Mouse (Mus musculus) left cerebral cortex, adult 11 months (tissue): Measurements from ENCODE around the gene Rbm10.

Source experiments
- DNase-seq: peaks from one replicate; pipeline ENCODE4 v3.0.0; 2022; ENCODE audit warnings: low spot score

The Rbm10 gene

DNA sequence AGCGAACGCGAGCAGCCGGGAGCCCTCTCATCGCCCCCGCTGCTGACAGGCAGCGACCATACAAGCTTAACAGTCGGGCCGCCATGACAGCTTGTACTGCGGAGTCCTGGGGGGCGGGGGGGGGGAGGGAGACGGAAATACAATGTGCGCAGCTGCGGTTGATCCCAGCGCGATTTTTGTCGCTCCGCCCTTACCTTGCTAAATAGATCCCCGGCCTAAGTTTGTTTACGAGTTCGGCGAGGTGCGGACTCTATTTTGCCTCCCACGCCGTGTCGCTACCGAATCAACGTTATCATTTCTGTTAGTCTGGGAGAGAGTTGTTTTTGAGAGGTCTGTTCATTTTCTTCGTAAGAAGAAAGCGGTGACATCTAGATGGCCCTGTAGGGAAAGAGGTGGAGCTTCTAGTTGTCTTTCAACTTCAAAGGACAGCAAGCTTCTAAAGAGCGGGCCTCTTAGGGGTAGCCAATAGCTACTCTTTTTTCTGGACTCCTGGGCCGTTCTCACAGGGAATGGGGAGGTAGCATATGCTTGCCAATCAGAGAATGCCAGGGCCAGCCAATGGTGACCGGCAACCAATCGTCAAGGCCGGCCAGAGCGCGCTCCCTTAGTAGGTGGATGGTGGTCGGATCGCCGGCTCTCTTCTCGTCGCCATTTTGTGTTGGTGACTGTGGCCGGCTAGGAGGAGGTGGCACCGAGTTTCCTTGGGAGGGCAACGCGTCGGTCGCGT is at the start of gene Rbm10, which contains the start of gene Ndufb11:
Gene Rbm10 (plus strand): TSS at position 328 of the 727 bp plus-strand sequence.
Gene Ndufb11 (minus strand): TSS at position 444 of the 727 bp plus-strand sequence.
- peak; percentile 77 for DNase-seq

DNA sequence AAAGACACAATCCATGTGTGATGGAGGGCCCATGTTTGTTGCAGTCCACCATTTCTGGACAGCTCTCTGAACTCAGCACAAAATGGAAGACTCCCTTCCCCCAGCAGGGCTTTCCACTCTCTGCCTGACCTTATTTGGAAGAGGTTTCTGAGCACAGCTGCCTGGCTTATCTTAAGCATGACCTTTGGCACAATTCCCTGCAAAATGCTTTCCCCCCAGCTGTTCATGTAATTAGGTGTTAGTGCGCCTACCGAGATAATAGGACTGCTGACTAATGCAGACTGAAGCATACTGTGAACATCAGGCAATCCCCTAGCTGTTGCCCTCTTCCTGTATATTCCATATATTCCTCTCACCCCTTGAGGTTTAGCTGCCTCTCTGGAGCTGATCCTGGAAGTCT is 46.3 kb upstream of the Rbm10 start:
- DNase-seq: no peak

DNA sequence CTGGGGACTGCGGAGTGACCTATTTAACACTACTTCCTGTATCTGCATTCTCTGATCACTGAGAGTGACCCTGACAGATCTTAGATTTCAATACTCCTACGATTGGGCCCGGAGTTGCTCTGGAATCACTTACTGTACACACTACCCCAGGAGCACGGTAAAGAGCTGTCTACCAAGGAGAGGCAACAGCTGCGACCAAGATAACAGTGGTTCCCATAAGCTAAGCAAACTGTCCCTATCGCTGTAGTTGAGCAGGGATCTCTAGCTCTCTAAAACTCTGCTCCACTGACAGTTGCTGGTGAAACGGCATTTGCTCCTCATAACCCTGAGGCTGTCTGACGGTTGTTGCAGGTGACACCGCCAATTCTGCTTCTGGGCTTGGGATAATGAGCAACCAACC is 44.6 kb upstream of the Rbm10 start:
- DNase-seq: no peak

DNA sequence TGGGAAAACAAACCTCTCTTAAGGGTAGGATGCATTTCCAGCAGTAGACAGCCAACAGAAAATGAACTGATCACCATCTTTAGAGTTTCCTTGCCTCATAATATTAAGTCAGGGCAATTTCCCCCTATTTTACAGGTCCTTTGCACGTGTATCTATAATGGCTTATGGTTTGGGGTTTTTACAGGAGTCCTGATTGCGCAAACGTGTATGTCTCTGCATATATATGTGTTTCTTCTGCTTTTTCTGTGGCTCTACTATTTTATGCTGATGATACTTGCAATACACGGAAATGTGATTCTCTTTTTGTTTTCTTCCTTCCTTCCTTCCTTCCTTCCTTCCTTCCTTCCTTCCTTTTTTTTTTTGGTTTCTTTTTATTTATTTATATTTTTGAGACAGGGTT is 43.4 kb upstream of the Rbm10 start:
- DNase-seq: no peak

DNA sequence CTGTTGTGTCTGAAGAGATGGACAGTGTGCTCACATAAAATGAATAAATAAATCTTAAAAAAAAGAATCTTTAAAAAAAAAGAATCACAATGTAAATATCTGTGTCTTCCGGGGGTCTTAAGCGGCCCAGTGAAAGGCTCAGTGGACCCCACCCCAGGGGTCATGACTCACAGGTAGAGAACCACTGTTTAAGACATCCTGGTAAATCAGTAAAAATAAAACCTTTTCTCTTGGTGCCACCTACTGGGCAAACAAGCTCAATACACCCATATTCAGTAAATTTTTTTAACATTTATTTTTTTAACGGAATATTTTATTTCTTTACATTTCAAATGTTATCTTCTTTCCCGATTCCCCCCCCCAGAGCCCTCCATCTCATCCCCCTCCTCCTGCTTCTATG is 29.3 kb upstream of the Rbm10 start:
- no peak for DNase-seq

DNA sequence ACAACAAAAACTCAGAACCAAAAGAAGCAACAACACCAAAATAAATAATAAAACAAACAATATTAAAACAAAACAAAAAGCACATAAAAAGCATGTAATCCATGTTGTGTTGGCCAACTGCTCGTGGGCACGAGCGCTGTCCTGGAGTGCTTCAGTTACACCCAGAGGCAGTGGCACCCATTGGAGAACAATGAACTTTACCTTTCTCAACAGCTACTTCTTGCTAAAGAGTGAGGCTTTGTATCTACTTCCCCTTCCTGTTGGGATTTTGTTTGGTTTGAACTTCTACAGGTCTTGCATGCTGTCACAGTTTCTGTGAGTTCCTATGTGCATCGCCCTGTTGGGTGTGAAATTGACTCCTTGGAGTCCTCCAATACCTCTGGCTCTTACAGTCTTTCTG is 8.8 kb upstream of the Rbm10 start:
- DNase-seq: no peak

DNA sequence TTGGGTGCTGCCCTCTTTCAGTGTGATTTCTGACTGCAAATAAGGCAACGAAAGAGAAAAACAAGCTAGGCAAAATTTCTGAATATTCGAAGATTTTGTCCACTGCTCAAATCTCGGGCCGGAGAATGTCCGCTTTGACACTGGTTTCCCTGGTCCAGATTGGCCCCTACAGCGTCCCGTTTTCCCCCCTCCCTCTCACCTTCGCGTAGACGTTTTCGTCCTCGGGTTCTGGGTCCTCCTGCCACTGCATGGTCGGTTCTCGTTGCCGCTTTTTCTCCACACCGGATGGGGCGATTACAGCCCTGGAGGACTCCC is 485 bp upstream of the Rbm10 start:
- DNase-seq: no peak

DNA sequence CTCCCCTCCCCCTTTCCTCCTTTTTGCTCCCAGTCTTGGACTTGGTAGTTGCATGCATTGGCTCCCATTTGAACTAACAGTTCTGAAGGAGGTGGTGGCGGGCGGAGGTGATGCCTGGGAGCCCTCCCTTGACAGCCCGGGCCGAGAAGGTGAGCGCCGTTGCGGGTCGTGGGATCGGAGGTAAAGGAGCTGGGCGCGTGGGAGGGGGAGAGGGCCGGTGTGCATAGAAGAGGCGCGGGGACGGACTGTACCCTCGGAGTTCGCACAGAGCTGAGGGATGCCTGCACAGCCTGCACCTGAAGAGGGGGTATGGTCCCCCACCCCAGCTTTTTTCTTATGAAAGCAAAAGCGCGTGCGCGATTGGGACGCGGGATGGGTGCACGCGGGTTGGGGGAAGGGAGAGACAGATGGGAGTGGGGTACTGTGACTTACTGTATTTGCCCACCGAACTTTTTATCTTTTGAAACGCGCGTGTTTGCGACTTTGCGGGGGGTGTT is 648 bp downstream of the Rbm10 start:
- peak; percentile 12 for DNase-seq

DNA sequence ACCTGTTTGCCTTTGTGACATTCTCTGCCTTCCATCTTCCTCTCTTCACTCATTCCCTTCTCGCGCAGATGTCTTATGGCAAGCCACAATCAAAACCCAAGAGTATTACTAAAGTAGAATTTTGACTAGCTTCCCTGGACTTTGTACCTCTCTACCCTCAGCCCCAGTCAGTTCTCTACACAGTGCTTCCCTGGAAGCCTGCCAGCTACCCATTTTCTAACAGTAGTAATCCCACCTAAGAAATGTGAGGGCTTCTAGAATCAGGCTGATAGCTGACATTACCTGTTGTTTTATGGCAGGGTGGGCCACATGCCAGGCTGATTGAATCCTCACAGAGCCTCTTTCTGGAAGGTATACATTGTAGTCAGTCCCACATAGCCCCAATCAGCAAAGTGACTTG is 20.8 kb downstream of the Rbm10 start:
- DNase-seq: no peak

DNA sequence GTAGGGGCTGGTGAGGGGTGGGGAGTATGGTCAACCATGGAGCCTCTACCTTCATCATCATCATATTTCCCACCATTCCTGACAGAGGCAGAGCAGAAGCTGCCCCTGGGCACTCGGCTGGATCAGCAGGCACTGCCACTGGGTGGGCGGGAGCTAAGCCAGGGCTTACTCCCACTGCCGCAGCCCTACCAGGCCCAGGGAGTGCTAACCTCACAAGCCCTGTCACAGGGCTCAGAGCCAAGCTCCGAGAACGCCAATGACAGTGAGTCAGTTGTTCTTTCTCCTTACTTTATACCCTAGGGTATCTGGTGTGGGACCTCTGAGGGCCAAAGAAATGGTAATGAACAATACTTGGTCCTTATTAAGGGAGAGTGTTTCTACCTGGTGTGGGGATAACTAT is 27.5 kb downstream of the Rbm10 start:
- no peak for DNase-seq

DNA sequence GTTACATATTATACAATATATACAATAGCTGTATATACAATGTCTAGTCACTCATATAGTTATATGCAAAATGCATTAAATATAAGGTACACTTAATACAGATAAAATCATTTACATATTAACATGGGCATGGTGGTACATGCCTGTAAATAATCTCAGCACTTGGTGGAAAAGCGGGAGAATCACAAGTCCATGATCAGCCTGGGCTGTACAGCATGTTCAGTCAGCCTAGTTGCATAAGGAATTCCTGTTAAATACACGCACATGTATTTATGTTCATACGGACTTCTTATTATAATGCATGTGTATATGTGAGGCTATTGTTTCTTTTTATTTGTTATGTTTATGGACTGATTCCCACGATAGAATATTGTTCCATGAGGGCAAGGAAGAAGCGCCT is 40.3 kb downstream of the Rbm10 start:
- DNase-seq: no peak

DNA sequence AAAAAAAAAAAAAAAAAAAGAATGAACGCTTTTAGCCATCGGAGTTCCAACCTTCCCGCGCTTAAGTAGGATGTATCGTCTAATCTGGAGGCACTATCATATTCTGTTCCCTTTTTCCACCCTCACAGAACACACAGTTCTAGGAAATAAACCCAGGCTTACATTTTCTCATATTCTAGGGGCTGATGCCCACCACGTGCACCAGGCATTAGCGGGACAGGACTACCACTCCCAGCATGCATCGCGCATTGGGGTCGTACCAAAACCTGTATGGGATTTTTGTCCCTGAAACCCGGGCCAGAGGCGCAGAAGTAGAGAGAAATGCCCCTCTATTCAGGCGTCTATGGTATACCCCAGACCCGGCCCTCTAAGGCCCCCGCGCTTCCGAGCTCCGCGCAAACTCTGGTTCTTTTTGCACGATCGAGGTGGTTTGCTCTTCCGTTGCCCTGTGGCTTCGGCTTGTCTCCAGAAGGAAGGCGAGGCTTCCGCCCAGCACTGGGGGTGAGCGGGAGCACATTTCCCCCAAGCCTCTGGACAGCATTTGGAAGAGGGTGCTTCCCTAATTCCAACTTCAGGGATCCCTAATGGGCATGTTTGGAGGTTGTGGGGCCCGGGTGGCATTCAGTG is 40.8 kb downstream of the Rbm10 start, which contains the start of gene Uba1:
Gene Uba1 (plus strand): TSS at position 301 of the 627 bp plus-strand sequence.
- peak; percentile 54 for DNase-seq

DNA sequence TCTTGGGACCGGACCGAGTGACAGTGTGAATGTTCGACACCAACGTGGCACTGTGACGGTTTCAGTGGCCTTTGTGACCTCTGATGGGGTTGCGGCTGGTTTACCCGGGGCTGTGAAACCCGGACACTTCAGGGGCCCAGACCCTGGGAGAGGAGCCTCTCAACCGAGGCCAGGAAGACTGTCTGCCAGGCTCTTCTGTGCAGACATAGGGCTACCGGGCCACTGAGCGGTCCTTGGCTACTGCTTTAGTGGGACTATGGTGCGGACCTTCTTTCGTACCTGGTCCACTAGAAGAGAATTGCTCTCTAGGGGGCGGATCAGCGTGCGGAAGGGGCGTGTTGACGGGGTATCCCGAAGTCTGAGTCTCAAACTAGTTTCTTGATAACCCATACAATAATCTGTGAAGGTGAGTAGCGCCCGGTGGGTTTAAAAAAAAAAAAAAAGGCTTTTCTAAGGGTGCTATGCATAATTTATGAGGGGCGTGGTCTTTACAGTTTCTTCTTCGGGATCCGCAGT is 41.6 kb downstream of the Rbm10 start:
- DNase-seq: no peak

DNA sequence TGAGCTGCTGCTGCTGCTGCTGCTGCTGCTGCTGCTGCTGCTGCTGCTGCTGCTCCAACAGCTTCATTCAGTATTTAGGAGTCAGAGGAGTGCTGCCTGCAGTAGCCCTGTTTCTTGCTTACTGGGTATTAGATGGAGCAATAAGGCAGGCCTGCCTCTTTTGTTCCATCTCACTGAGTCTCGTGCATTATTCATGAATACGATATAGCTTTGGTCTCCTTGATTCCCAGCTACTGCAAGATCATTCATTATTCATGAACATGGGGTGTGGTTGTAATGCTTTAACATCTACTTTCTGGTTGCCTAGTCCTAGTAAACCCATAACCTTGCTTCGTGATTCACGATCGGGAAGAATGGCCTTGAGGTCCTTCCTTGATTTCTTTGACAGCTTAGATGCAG is 45.0 kb downstream of the Rbm10 start:
- DNase-seq: no peak

DNA sequence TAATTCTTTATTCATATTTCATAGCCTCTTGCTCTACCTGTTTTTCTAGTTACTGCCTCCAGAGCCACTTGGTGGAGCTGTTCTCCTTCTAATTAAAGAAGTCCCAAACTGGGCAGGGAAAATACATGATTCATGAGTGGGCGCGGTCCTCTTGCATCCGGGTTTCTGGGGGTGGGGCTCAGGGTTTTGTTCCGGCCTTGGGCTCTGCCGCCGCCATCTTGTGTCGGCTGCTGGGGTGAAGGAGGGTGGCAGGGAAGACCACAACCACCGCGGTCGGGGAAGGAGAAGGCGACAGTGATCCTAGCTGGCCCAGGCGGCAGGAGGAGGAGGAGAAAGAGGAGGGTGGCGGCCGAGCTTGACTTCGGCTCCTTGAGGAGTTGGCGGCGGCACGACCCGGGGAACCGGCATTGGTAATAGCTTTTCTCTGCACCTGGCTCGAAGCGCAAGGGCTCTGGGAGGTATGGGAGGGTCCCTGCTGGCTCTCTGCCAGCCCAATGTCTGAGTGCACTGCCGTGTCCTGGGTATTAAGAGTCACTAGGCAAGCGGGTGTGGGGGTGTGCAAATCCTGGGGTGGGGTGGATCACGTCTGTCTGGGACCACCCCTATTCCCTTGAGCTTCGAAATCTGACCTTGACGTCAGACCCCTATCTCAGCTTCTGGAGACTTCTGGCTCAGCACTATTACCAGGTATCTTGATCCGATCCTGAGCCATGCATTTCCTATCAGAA is 45.6 kb downstream of the Rbm10 start:
- DNase-seq: peak; percentile 77

DNA sequence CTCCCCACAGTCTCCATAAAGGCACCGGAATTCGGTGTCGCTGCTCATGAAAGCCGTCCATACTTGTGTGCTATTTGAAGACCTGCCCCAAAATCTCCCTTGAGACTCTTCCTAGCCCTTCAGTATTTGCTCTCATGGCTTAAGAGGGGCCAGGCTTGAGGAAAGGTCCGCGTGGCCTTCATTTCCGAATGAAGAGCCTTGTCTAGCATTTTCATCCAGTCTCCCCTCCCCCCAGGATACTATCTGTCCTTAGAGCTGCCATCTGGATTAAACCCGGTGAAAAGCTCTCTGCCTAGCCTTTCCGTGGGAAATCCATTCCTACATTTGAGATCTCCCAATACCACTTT is 46.1 kb downstream of the Rbm10 start:
- DNase-seq: no peak

DNA sequence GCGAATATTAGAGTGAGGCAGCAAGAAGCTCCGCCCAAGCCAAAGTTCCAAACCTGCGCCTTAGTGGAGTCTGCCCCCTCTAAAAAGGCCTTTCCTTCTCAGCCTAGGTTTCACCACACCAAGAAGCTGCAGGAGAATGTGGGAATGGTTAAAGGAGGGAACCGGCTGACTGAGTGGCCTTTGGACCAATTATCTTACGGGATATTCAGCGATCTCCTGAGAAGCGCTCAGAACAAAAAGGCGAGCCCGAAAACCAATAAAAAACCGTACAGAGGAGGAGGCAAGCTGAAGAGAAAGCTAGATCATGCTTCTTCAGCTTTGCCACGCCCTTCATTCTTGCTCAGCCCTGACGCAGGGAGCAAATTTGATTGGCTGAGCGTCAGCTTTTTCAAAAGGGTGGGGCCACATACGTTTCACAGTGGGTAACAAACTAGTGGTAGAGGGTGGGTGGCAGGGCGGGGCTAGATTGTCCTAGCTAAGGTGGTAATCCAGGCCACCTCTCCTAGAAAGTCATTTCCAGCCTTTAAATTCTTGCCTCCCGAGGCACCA is 70.3 kb downstream of the Rbm10 start, which contains the start of gene Cdk16:
Gene Cdk16 (plus strand): TSS at position 436 of the 549 bp plus-strand sequence.
- DNase-seq: peak; percentile 87

DNA sequence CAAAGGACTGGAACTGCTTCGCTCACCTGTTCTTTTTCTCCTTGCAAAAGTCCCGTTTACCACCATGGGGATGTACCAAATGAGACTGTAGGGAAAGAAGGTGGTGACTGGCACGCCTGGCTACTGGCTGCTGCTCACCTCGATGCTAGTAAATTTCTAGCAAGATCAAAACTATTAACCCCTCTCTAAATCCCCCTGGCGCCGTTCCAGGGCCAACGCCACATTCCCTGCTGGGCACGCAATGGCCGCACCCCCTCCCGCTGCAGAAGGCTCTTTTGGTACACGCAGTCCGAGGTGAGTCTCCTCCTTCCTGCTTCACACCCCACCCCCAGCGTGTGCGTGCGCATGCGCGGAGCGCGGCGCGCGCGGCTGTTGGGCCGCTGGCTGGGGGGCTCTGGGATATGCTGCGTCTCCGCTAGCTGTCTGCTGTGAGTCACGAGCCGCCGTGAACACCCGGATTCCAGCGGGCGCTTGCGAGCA is 70.8 kb downstream of the Rbm10 start:
- peak; percentile 81 for DNase-seq

DNA sequence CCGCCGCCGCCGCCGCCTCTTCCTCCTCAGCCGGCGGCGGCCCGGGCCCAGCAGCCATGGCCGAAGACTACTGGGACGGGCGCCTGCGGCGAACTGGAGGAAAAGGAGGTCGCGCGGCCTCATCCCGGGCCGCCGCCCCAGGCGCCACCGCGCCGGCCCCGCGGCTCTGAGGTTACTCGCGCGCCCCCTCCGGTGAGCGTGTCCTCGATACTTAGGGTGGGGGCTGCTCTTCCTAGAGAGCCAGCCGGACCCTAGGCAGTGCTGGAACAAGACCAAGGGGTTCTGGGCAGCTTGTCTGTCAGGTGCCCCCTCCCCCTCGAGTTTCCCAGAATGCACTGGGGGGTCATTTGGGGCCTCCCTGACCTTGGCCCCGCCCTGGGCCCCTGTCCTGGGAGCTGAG is 71.3 kb downstream of the Rbm10 start:
- DNase-seq: peak; percentile 24

DNA sequence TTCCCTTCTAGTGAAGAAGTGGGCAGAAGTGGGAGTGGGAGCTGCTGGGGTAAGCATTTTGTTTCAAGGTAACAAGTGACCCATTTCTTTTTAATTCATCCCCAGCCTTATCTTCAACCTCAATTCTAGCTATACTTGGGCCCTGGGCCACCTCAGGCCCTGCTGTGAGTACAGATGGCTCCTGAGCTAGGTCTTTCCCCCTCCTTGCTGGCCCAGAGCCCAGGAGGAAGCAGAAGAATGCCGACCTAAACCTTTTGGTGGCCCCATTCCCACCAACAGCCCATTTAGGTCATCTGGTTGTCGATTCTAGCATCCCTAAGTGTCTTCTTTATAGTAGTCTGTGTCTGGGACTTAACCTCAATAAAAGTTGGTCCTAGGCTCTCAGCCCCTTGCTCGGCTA is 74.3 kb downstream of the Rbm10 start:
- DNase-seq: no peak

DNA sequence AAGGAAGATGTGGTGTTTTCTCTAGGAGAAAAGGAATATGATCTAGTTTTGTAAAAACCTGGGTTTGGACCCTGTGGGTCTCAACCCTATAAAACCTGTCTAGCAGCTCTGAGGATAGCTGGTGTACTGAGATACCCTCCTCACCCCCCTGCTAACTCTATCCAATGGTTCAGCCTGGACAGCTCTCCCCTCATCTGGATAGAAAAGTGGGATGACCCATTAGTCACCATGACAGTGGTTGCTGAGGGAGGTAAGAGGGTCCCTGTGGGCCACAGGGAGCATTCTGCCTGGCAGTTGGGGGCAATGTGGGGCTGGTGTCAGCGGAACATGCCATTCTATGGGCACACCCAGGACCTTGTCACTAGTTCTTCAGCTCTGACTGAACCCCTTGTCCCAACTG is 75.3 kb downstream of the Rbm10 start:
- no peak for DNase-seq

DNA sequence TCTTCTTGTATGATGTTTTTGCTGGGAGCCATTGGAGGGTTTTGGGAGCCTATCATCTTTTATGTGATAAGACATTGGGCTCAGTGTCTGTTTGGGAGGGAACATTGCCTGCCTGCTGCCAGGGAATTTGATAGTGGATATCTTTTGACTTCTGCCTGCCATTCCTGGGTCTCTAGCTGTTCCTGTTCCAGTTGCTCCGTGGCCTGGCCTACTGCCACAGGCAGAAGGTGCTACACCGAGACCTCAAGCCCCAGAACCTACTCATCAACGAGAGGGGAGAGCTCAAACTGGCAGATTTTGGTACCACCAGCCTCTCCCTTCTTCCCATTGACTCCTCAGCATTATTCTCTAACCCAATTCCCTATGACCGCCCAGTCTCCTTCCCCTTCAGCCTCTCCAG is 78.5 kb downstream of the Rbm10 start:
- no peak for DNase-seq
